Mouse (Mus musculus): ENCODE measurements around the gene Ifrd2.

- TF ChIP-seq ZC3H11A (IDR thresholded peaks at IDR 0.05; ENCODE audit: borderline replicate concordance, low read depth, low read length) (no peak), MAFK (IDR thresholded peaks at IDR 0.05; ENCODE audit: insufficient read depth, low read depth, low read length) (no peak)
Observed at GRCm38 (mm10) chr9:107555031-107555457, 32.4 kb upstream of the Ifrd2 start.

Data from ES-E14 (cell line).